Mouse (Mus musculus): ENCODE measurements around the gene Ccn1. TPM values are rescaled to one million over a fixed set of nuclear protein-coding genes. Genes with fewer than 3 reads are reported as not detected.

Gene Ccn1
- total RNA-seq, 2 experiments from 2014 or later: not detected

DNA sequence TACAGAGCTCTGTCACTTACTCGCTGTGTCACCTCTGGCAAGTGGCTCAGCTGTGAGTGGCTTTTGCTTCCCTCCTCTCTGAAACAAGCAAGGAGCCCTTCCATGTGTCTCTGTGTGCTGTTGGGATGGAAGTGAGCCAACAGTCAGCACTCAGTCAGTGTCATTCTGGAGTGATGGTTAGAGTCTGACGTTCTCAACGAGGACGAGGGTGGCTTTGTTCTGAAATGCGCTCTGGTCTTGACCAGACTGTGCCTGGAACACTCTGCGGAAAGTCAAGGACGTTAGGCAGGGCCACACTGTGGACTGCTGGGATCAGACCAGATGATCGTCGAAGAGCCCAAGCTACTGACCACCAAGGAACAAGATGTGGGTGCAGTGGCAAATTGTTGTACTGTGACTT, 24.2 kb downstream of the Ccn1 start:
- ATAC-seq (replicated peaks; ENCODE audit: low FRiP score, poor library complexity, severe bottlenecking): no peak

DNA sequence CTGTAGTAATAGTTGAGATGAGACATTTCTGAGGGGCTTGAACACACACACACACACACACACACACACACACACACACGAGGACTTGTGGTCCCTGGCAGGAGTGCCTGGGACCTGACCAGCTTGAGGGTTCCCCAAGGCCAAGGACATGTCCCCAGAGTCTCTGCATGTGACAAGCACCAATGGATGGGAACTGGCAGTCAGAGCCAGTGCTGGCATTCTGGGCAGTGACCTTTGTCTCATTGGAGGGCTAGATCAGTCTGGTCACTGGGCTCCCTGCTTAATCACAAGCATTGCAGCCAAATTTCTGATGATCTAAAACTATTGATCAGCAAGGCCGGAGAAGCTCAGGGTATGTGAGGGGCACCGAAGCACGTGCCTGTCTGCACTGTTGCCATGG, 25.0 kb downstream of the Ccn1 start:
- no peak for ATAC-seq (replicated peaks; ENCODE audit: low FRiP score, poor library complexity, severe bottlenecking)

DNA sequence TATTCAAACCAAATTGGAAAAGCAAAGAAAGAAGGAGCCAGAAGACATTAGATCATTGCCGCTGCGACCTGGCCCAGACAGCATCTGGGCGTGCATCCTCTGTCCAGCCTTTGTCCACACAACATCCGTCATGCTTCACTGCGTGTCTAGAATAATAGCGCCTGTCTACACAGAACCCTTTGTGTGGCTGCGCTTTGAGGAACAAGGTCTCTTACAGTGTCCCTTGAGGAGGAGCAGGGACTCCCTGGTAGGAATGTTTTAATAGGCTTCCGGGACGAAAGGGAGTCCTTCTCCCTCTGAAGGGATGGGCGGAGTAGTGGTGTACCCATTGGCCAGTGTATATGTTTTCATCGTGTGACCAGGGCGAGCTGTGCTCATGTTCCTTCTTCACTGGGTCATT, 26.7 kb downstream of the Ccn1 start:
- ATAC-seq (replicated peaks; ENCODE audit: low FRiP score, poor library complexity, severe bottlenecking): no peak

DNA sequence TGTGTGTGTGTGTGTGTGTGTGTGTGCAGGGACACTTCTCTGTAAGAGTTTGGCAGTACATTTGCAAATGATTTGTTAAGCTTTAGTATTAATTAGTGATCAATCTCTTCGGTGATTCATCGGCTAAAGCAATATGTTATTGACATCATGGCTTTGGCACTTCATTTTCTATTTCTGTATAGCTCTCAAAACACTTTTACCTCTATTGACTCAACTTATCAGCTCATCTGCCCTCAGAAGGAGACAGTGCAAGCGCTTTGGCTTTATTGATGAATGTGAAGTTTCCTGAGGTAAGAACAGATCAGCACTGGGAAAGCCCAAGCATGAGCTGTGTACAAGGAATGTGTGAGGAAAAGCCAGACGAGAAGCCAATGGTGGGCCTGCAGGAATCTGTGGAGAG, 28.6 kb downstream of the Ccn1 start:
- no peak for ATAC-seq (replicated peaks; ENCODE audit: low FRiP score, poor library complexity, severe bottlenecking)

DNA sequence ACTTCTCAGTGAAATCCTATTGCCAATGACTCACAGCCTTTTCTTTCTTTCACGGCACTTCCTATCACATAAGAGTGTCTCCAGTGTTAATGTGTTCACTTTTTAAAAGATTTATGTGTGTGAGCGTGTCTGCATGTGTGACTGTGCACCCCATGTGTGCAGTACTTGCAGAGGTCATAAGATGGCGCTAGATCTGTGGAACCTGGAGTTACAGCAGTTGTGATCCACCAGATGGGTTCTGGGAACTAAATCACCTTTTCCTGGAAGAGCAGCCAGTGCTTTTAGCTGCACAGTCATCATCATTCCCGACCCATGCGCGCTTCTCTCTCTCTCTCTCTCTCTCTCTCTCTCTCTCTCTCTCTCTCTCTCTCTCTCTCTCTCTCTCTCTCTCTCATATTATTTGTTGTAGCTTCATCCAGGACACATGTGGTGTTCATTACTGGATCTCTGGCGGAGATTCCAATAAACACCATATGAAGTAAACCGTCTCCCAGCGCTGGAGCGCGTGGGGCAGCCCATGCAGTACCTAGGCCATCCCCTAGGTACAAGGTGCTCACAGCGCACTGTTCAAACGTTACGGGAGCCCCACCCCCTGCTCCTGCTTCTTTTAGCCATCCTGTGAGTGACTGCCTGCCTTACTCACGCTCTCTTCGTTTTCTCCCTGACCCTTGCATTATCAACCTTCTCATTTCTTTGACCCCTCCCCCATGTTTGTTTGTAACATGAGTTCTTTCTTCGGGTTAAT, 30.0 kb downstream of the Ccn1 start:
- no peak for ATAC-seq (replicated peaks; ENCODE audit: low FRiP score, poor library complexity, severe bottlenecking)

DNA sequence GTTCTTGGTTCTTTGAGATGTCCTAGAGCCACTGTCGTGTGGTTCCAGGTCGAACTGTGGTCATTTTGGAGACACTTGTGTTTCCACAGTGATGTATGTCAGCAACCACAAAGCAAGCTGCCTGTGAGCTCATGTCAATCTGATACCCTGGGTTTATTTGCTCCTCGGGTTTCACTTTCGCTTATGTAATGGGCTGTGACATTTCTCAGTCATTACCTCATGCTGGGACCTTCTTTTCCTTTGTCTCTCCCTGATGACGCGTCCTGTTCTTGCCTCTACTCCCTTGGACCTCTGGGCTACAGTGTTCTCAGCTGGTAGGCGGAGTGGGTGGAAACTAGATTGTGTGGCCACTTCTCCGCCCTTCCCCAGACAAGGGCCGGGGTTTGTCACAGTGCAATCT, 31.5 kb downstream of the Ccn1 start:
- ATAC-seq (replicated peaks; ENCODE audit: low FRiP score, poor library complexity, severe bottlenecking): no peak

DNA sequence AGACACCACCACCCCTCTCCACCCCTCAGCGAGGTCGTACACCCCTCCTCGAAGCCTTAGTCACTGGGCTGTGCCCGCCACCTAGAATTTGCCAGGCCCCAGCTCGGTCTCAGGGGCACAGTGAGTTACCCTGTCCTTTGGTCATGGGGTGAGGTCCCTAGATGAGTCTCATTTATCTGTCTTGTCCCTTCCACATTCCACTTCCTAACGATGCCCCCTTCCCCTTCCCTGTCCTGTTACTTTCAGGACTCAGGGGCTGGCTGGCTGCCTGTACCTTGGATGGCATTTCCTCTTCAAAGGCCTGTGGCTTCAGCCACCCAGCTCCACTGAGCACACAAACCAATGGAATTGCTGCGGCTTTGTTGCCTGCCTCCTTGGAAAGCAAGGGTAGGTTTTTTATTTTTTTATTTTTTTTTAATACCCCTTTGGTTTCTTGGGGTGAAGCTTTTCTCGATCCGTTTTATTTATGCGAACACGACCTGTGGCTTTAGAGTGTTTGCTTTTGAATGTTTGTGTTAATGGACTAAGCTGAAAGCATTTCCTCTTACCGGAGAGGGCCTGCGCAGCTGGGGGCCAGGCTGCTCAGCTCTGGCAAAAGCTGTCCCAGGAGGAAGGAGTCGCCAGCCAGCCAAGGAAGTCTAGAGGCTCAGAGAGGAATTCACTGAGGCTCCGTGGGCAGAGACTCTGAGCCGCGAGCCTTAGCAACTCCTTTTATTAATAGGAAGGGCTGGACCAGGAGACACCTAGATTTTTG, 35.2 kb downstream of the Ccn1 start:
- no peak for ATAC-seq (replicated peaks; ENCODE audit: low FRiP score, poor library complexity, severe bottlenecking)

DNA sequence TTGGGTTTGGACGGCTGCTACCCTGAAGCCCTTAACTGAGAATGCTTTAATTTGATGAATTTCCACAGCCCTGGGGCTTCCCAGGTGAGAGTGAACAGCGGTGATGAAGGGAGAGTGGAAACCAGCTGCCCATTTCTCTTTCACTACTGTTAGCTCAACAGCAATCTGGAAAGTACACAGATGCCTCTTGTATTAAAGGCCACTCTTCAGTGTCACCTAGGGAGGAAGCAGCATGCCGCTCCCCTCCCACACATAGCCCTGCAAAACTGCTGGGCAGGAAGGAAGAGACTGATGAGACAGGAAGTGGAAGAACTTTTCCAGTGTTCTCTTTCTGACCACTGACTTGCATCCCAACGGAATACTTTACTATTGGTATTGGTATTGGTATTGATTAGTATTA, 36.5 kb downstream of the Ccn1 start:
- no peak for ATAC-seq (replicated peaks; ENCODE audit: low FRiP score, poor library complexity, severe bottlenecking)

DNA sequence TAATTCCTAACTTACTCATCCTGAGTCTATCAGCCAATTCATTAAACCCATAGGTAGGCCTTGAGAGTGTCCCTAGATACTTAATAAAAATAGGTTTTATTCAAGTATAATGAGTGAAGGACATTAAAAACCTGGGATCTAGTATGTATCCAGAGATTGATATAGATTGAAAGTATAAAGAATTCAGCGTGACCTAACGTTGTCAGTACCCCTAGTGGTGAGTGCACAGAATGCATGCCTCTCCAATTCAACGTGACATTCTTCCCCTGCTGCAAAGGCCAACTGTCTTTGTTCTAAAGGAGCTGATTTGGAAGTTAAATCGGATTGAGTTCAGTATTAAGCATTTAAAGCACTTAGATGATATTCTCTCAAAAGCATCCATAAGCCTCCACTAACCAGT, 37.1 kb downstream of the Ccn1 start:
- peak; percentile 71 for ATAC-seq (replicated peaks; ENCODE audit: low FRiP score, poor library complexity, severe bottlenecking)

DNA sequence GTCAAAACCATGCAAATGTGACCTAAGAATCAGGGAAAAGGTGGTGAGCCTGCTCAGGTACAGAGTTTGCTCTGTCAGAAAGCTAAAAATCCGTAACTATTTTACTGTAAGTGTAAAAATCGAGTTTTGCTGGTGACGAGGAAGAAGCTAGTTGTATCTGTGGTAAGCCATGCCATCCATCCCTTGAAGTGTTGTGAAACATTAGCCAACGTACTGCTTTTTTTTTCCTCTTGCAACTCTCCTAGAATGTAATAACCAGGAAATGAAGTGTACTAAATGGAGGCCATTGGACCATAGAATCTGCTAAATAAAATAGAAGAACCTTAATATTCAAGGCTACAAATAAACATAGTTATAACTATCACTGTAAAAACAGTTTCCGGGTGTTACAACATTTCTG, 41.5 kb downstream of the Ccn1 start:
- no peak for ATAC-seq (replicated peaks; ENCODE audit: low FRiP score, poor library complexity, severe bottlenecking)

DNA sequence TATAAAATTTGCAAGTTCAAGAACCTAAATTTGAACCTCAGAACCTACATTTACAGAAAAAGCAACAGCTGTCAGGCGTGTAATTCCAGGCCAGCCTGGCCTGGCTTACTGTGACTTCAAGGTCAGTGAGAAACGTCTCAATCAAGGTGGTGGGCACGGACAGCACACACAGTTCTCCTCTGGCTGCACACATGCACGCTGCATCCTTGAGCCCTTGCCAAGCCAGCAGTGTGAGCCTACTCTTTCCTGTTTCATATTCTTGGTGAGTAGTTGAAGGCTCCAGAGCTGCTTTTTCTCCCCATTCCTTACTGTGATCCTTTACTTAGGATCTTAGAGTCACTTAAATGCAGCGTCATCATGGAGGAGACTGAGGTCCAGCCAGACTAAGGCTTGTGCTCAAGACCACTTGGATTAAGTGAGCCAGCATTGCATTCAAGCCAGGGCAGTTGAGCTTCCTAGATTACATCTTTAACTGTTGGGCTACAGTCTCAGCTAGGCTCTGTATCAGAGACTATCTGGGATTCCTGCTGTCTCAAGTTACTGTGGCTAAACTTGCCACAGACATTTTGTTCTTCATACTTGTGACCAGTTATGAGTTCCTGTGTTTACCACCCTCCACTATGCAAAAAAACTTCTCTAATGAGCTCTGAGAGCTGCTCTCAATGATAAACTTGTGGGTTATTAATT, 44.2 kb downstream of the Ccn1 start:
- no peak for ATAC-seq (replicated peaks; ENCODE audit: low FRiP score, poor library complexity, severe bottlenecking)

DNA sequence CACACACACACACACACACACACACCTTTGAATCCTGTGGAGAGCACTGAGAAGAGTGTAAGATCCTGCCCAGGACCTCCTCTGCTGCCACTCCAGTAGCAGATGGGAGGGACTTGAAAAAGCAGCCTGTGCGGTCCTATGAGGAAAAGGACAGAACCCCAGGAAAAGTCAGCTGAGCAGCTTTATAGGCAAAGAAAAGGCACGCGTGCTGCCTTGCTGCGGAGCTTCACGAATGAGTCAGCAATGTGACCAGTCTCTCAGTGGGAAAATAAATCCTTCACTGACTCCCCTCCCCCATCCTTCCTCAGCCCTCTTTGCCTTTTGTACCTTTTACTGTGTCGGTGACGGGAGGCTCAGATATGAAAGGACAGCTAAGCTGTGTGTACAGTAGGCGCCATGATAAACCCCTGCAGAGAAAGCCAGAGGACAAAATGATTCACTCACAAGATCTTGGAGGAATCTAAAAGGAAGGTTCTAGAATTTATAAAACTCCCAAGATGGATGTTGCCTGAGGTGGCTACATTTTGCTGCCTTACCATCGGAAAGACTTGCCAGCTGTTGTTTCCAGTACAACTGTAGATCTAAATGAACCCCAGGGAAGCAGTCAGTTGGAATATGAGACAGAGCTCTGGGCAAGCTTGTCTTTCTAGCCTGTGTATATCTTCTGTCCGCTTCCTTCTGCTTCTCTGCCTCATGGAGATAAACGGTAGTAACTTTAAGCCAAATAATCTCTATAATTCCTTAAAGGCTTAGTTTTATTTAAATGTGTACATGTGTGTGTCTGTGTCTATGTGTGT, 47.2 kb downstream of the Ccn1 start:
- no peak for ATAC-seq (replicated peaks; ENCODE audit: low FRiP score, poor library complexity, severe bottlenecking)

DNA sequence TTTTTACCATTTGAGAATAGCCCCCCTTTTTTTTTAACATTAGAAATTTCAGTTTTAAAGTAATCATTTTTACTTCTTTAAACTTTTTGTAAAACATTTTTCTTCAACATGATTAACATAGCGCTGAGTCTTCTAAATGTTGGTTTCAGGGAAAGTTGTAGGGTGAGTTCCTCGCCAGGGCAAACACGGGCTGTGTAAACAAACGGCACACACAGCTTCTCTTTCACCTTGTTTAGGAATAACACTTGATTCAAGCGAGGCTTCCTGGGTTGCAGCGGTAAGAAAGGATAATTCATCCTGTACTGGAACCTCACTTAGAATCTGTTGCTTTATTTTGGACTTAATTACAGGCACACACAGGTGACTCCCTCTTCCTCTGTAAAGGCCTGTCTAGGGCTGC, 48.4 kb downstream of the Ccn1 start:
- ATAC-seq (replicated peaks; ENCODE audit: low FRiP score, poor library complexity, severe bottlenecking): no peak

DNA sequence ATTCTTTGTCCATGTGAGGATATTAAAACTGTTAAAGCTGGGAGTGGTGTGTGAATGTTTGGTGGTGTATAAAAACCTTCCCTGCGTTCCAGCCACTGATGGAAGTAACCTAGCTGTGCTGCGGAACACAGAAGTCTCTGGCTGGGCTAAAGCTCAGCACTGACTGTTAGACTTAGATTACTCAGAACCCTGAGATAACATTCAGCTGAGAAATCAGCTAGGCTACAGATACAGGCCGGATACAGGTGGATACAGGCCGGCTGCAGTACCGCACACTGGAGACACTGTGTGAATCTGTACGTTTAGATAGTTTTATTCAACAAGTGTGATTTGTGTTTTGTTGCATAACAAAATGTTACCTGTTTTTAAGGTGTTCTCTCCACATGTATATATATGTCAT, 49.0 kb downstream of the Ccn1 start:
- no peak for ATAC-seq (replicated peaks; ENCODE audit: low FRiP score, poor library complexity, severe bottlenecking)

DNA sequence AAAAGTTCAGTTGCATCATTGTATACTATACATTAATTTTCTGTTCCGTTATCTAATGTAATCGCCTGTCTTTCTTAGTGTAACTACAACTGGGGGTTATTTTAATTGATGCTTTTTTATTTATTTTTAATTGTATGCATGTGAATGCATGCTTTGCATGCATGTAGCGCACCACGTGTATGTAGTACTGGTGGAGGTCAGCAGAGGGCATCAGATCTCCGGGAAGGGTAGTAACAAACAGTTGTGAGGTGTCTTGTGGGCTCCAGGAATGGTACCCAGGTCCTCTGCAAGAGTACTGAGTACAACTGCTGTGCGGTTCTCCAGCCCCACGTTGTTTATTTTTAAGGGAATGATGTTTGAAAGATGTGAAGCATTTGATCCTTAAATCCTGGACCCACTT, 50.7 kb downstream of the Ccn1 start:
- ATAC-seq (replicated peaks; ENCODE audit: low FRiP score, poor library complexity, severe bottlenecking): no peak

Other genes starting within 250 kb of the Ccn1 start
- gene Znhit6, start 73.8 kb downstream of the Ccn1 start, total RNA-seq (2015; ENCODE audit: low replicate concordance): 8.2 and 17.7 TPM in 2 replicates
- 4.1 and 9.6 TPM in 2 replicates for gene Znhit6, start 73.8 kb downstream of the Ccn1 start, total RNA-seq (2017; ENCODE audit: low replicate concordance)
- not detected in 2 replicates for gene Ddah1, start 108.7 kb upstream of the Ccn1 start, total RNA-seq (2015; ENCODE audit: low replicate concordance)
- gene Ddah1, start 108.7 kb upstream of the Ccn1 start, total RNA-seq (2017; ENCODE audit: low replicate concordance): not detected in 2 replicates